Mouse (Mus musculus) heart, adult 2 months (tissue): ENCODE results near the gene Akap12. TPM values are rescaled to one million over a fixed set of nuclear protein-coding genes. Genes with fewer than 3 reads are reported as not detected.

Source experiments
- DNase-seq, 2 experiments: peaks; one replicate each; pipeline ENCODE4 v3.0.0; 2021
- H3K27ac ChIP-seq: fragments of 200-600 bp; 2 replicates; pipeline ENCODE4 v1.8.1; 2022
- H3K27me3 ChIP-seq: fragments of 200-500 bp; 2 replicates; pipeline ENCODE4 v1.6.1; 2012; ENCODE audit warnings: mild to moderate bottlenecking, low read length, inconsistent platforms, mixed read lengths; ENCODE audit not compliant: control insufficient read depth, insufficient read depth
- H3K36me3 ChIP-seq: fragments of 200-500 bp; 2 replicates; pipeline ENCODE4 v1.6.1; 2012; ENCODE audit warnings: low read length, inconsistent platforms; ENCODE audit not compliant: control insufficient read depth, insufficient read depth
- H3K4me1 ChIP-seq: fragments of 200-500 bp; 2 replicates; pipeline ENCODE4 v1.6.1; 2011; ENCODE audit warnings: low read length; ENCODE audit not compliant: control insufficient read depth, insufficient read depth
- H3K4me3 ChIP-seq: fragments of 200-600 bp; 2 replicates; pipeline ENCODE4 v1.8.1; 2022
- H3K79me2 ChIP-seq: fragments of 200-500 bp; replicated peaks from 2 replicates; pipeline ENCODE4 v1.6.1; 2012; ENCODE audit warnings: mild to moderate bottlenecking, inconsistent platforms, low read length, moderate library complexity, mixed read lengths; ENCODE audit not compliant: control insufficient read depth, insufficient read depth
- H3K9ac ChIP-seq: fragments of 200-500 bp; 2 replicates; pipeline ENCODE4 v1.6.1; 2012; ENCODE audit warnings: low read depth, mild to moderate bottlenecking, control low read depth, inconsistent platforms, low read length, mixed read lengths
- CTCF ChIP-seq: fragments of 200-600 bp; IDR thresholded peaks from 2 replicates; pipeline ENCODE4 v1.8.1; 2022; ENCODE audit warnings: antibody characterized with exemption, mild to moderate bottlenecking, moderate library complexity
- EP300 ChIP-seq: fragments of 200-500 bp; IDR thresholded peaks from 2 replicates; pipeline ENCODE4 v1.6.1; 2011; ENCODE audit warnings: low read depth, low read length, control low read depth; ENCODE audit not compliant: insufficient read depth
- POLR2A ChIP-seq: fragments of 200-500 bp; IDR thresholded peaks from 2 replicates; pipeline ENCODE4 v1.6.1; 2011; ENCODE audit warnings: mild to moderate bottlenecking, low read depth, low read length, control low read depth; ENCODE audit not compliant: insufficient read depth
- WGBS: fragments of 180-500 bp; shearing (Covaris S2); methylation state at CpG from one replicate; pipeline ENCODE4 v1.1.7; 2018; 5-methylcytosine and 5-hydroxymethylcytosine counted together
- intact Hi-C: fragments of 180-260 bp; cut with DNase I; formaldehyde crosslinking; loops from one replicate; pipeline ENCODE4 v1.15.1; 2025
- polyA plus RNA-seq: library from polyadenylated mRNA; depleted of rRNA; stranded (reverse); fragments of >200 nt; gene quantifications from 2 replicates; pipeline ENCODE4 v1.2.3, GENCODE M21; 2012
- total RNA-seq, 2 experiments: library from RNA; stranded (reverse); gene quantifications; 2 replicates each; pipeline ENCODE4 v1.2.3; 2021

The Akap12 gene
- total and polyA plus RNA-seq, 3 experiments, result 7.5 to 28.0 (median 17.4) TPM

DNA sequence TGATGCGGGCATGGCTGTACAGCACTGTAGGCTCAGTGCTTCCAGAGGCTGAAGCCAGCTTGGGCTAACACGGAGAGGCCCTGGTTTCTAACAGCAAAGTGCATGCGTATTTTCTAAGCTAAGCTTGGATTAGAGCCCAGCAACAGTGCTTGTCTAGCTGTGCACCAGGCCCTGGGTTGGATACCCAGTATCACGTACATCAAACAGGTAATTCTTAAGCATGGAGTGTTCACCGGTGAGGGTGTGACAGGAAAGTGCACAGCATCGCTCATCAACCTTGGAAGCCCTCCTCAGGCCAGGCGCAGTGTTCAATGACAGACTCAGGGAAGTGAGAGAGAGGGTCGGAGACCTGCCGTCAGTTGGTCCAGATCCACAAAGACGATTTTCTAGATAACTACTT lies 9.4 kb downstream of the Akap12 start:
- H3K79me2 ChIP-seq, result no peaks in the 10 kb centered on the region
- no peaks in the 10 kb centered on the region for H3K27me3 ChIP-seq
- H3K36me3 ChIP-seq, result no peaks in the 10 kb centered on the region
- no peak overlapping the region for H3K9ac ChIP-seq
- 85% methylated on average over 10 of the region's 10 CpGs for WGBS
- H3K4me1 ChIP-seq, result no peaks in the 10 kb centered on the region
- TF ChIP-seq CTCF (no peak), POLR2A (no peak), EP300 (no peak)
- DNase-seq, result no peak
- H3K4me3 ChIP-seq, result no peak overlapping the region
- no peak overlapping the region for H3K27ac ChIP-seq
- intact Hi-C loops, result no loop called here

DNA sequence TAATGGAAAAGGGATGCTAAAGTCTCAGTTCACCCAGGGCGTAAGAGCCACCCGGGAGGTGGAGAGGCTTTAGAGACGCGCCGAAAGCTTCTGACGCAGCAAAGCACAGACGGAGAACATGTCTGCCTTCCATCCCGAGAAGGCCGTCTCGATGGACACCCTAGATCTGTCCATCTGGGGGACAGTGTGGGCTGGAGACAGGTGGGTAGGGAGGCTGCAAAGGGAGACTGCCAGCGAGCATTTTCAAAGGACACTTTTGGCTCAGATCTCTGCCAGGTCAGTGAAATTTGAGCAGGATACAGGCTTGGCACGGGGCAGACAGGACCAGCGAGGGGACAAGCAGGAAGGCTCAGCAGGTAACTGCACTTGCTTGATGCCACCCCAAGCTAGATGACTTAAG lies 9.9 kb downstream of the Akap12 start:
- Histone ChIP-seq H3K36me3 (no peaks in the 10 kb centered on the region), H3K9ac (no peak overlapping the region), H3K79me2 (no peaks in the 10 kb centered on the region), H3K27me3 (no peaks in the 10 kb centered on the region), H3K4me3 (no peak overlapping the region), H3K27ac (no peak overlapping the region), H3K4me1 (no peaks in the 10 kb centered on the region)
- 91% methylated on average over 13 of the region's 13 CpGs for WGBS
- no peak for TF ChIP-seq EP300
- no peak for TF ChIP-seq POLR2A
- TF ChIP-seq CTCF, result no peak
- intact Hi-C loops, result no loop called here
- DNase-seq, result no peak

DNA sequence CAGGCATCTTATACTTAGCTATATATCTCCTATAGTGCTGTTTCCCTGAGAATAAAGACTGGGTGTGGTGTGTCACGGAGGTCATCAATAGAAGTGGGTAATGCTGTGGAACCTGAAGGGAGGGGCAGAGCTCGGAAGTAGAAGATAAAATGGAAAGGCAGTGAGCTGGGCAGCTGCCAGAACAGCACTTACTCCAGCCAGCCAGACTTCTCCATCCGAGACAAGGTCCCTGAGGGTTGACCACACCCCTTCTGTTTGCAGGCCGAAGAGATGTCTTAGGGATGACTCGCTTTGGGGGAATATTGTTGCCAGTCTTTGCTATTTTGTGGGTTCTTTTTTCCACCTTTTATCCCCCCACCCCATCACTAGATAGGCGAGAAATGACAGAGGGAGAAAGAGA lies 11.9 kb downstream of the Akap12 start:
- peak; percentile 45 to 53 for DNase-seq
- H3K27me3 ChIP-seq, result no peaks in the 10 kb centered on the region
- WGBS, result 11% methylated on average over 6 of the region's 6 CpGs

DNA sequence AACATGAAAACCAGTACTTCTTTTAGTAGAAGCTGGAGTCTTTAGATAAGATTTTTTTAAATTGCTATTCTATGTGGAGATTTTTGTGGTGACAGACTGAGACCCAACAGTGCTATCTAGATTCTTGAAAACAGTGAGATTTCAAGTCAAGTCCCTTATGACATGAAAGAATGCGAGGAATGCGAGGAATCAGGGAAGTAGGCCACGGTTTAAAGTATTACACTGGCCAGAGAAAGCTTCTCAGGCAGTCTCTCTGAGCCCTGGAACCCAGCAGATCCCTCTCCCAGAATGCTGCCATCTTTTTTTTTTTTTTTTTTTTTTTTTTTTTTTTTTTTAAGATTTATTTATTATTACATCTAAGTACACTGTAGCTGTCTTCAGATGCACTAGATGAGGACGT lies 16.2 kb downstream of the Akap12 start:
- Histone ChIP-seq H3K27ac (no peak overlapping the region), H3K4me3 (no peak overlapping the region), H3K27me3 (no peaks in the 10 kb centered on the region), H3K79me2 (no peaks in the 10 kb centered on the region), H3K4me1 (no peaks in the 10 kb centered on the region; the same call in 1 of the 2 replicates), H3K9ac (no peak overlapping the region), H3K36me3 (no peaks in the 10 kb centered on the region)
- DNase-seq, result no peak
- intact Hi-C loops, result no loop called here
- 62% methylated on average over 4 of the region's 4 CpGs for WGBS
- no peak for TF ChIP-seq EP300
- TF ChIP-seq POLR2A, result no peak
- TF ChIP-seq CTCF, result no peak

More for the DNA sequence above, 11.9 kb downstream of the Akap12 start:
- Histone ChIP-seq H3K79me2 (no peaks in the 10 kb centered on the region), H3K9ac (no peak overlapping the region), H3K27ac (no peak overlapping the region), H3K4me1 (no peaks in the 10 kb centered on the region), H3K4me3 (no peak overlapping the region), H3K36me3 (no peaks in the 10 kb centered on the region)
- intact Hi-C loops, result no loop called here
- no peak for TF ChIP-seq EP300
- no peak for TF ChIP-seq CTCF
- no peak for TF ChIP-seq POLR2A

DNA sequence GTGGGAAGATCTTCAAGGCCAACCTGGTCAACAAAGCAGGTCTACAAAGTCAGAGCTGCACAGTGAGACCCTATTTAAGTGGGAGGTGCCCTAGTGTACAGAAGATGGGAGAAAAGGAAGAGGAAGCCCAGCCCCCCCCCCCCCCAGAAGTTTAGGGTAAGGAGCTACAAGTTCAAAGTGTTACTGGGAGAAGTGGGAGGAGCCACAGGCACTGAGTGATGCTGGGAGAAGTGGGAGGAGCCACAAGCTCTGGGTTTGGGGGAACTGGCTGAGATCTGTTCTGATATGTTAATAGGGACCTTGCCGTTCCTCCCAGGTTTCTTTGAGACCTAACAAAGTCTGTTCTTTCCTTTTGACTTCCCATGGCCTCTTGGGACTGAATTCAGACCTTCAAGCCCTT lies 18.6 kb downstream of the Akap12 start:
- no peaks in the 10 kb centered on the region for H3K27me3 ChIP-seq
- H3K27ac ChIP-seq, result no peak overlapping the region
- H3K79me2 ChIP-seq, result no peaks in the 10 kb centered on the region
- H3K36me3 ChIP-seq, result no peaks in the 10 kb centered on the region
- WGBS, result 77% methylated on average over 1 of the region's 1 CpGs
- H3K4me3 ChIP-seq, result no peak overlapping the region
- DNase-seq, result no peak
- intact Hi-C loops, result no loop called here
- no peak overlapping the region for H3K9ac ChIP-seq
- H3K4me1 ChIP-seq, result no peaks in the 10 kb centered on the region; the same call in 1 of the 2 replicates
- TF ChIP-seq EP300 (no peak), CTCF (no peak), POLR2A (no peak)

DNA sequence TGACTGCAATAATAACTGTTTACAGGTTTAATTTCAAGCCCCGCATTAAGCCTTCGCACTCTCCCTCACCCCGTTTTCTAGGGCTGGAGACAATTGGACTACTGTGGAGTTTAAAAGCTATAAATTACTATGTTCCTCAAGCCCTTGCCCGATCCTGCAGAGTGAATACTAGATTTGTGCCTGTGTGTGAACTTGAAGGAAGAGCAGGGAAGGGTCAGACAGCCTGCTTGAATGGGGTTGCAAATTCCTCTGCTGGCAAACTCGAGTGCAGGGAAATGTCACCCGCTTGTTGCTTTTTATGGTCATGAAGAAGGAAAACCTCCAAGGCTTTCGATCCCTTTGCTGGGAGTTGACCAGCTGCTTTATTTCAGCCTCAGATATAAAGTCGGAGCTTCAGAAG lies 19.6 kb downstream of the Akap12 start:
- no peak overlapping the region for H3K9ac ChIP-seq

DNA sequence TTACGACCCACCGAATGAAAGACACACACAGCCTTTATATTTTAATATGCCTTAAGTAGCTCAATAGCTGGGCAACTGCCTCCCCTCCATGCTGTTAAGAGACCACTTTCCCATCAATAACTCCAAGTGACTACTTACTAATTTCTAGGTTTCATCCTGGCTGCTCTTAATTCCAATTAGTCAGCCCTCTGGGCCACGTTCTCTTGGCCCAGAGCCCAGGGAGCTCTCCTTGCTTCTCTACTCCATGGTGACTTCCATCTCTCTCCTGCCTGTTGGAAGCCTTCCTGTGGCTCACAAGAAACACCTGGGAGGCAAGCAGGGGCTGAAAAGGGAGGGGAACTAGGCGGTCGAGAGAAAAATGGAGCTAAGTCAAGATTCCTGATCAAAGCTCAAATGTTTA lies 23.0 kb downstream of the Akap12 start:
- peaks cover 4% of the 10 kb centered on the region; the same call in 1 of the 2 replicates for H3K4me1 ChIP-seq
- no peak overlapping the region for H3K9ac ChIP-seq
- intact Hi-C loops, result no loop called here
- TF ChIP-seq EP300 (no peak), POLR2A (no peak), CTCF (no peak)
- WGBS, result 69% methylated on average over 5 of the region's 5 CpGs
- no peak for DNase-seq
- H3K79me2 ChIP-seq, result no peaks in the 10 kb centered on the region
- H3K27ac ChIP-seq, result no peak overlapping the region
- no peaks in the 10 kb centered on the region for H3K36me3 ChIP-seq
- H3K4me3 ChIP-seq, result no peak overlapping the region
- no peaks in the 10 kb centered on the region for H3K27me3 ChIP-seq

More for the DNA sequence above, 19.6 kb downstream of the Akap12 start:
- Histone ChIP-seq H3K4me1 (no peaks in the 10 kb centered on the region; the same call in 1 of the 2 replicates), H3K4me3 (no peak overlapping the region), H3K27me3 (no peaks in the 10 kb centered on the region), H3K27ac (no peak overlapping the region), H3K36me3 (no peaks in the 10 kb centered on the region), H3K79me2 (no peaks in the 10 kb centered on the region)
- TF ChIP-seq POLR2A, result no peak
- TF ChIP-seq CTCF, result no peak
- TF ChIP-seq EP300, result no peak
- no peak for DNase-seq
- WGBS, result 58% methylated on average over 8 of the region's 8 CpGs
- intact Hi-C loops, result no loop called here
